Mouse (Mus musculus) layer of hippocampus, postnatal 10 days (tissue): ENCODE results near the gene Lrrc3b. TPM values are rescaled to one million over a fixed set of nuclear protein-coding genes. Genes with fewer than 3 reads are reported as not detected.

ENCODE experiments used
- DNase-seq, 2 experiments: peaks; one replicate each; pipeline ENCODE4 v3.0.0; 2021; ENCODE audit warnings: low spot score in 2 of 2
- total RNA-seq, 2 experiments: library from RNA; stranded (reverse); gene quantifications; 2 replicates each; pipeline ENCODE4 v1.2.3; 2021

Lrrc3b gene
- total RNA-seq, 2 experiments from 2014 or later, result 8.8 to 9.0 TPM

GRCm38 (mm10) chr14:15333130-15333529, 105.7 kb downstream of the Lrrc3b start:
- DNase-seq, result no peak

GRCm38 (mm10) chr14:15331370-15331769, 107.4 kb downstream of the Lrrc3b start:
- no peak for DNase-seq

- no peak for DNase-seq
Observed at GRCm38 (mm10) chr14:15330155-15330554, 108.6 kb downstream of the Lrrc3b start.

- no peak for DNase-seq
Observed at GRCm38 (mm10) chr14:15325872-15326271, 112.9 kb downstream of the Lrrc3b start.

- DNase-seq, result no peak
Observed at GRCm38 (mm10) chr14:15322441-15323123, 116.2 kb downstream of the Lrrc3b start.

GRCm38 (mm10) chr14:15319399-15319915, 119.3 kb downstream of the Lrrc3b start:
- DNase-seq, result no peak

GRCm38 (mm10) chr14:15308576-15308975, 130.2 kb downstream of the Lrrc3b start:
- no peak for DNase-seq
